ENCODE assay signal across 27 mouse cellular contexts in genomic region chr7:118954968-118955367, GRCm38 (mm10). TPM values are rescaled to one million over a fixed set of nuclear protein-coding genes. Genes with fewer than 3 reads are reported as not detected.
"Had no signal": no experiment of that assay in that cellular context is flagged by ENCODE, and none has a peak within 500 bp of the region (broad histone marks: within the 10 kb centered on the region; RNA-seq: fewer than 3 reads in every experiment).

No protein-coding gene starts in this region.

- H3K27me3 ChIP-seq: embryonic facial prominence, embryonic 12.5 days; embryonic facial prominence, embryonic 13.5 days; embryonic facial prominence, embryonic 15.5 days; forebrain, embryonic 12.5 days; forebrain, embryonic 13.5 days; forebrain, embryonic 15.5 days had no signal

- H3K36me3 ChIP-seq: embryonic facial prominence, embryonic 10.5 days; embryonic facial prominence, embryonic 12.5 days; embryonic facial prominence, embryonic 13.5 days; embryonic facial prominence, embryonic 15.5 days; forebrain, embryonic 10.5 days; forebrain, embryonic 12.5 days; forebrain, embryonic 15.5 days; heart, embryonic 10.5 days had no signal

- H3K4me2 ChIP-seq: embryonic facial prominence, embryonic 12.5 days; embryonic facial prominence, embryonic 13.5 days; embryonic facial prominence, embryonic 15.5 days; forebrain, embryonic 12.5 days; forebrain, embryonic 13.5 days; forebrain, embryonic 15.5 days had no signal

- H3K27ac ChIP-seq: embryonic facial prominence, embryonic 10.5 days; embryonic facial prominence, embryonic 12.5 days; embryonic facial prominence, embryonic 13.5 days; embryonic facial prominence, embryonic 15.5 days; forebrain, embryonic 10.5 days; forebrain, embryonic 12.5 days; forebrain, embryonic 13.5 days; forebrain, embryonic 15.5 days; heart, embryonic 10.5 days had no signal

- H3K4me1 ChIP-seq: embryonic facial prominence, embryonic 10.5 days; embryonic facial prominence, embryonic 12.5 days; embryonic facial prominence, embryonic 13.5 days; forebrain, embryonic 10.5 days; forebrain, embryonic 13.5 days; forebrain, embryonic 15.5 days had no signal

- H3K9ac ChIP-seq: embryonic facial prominence, embryonic 12.5 days; embryonic facial prominence, embryonic 13.5 days; embryonic facial prominence, embryonic 15.5 days; forebrain, embryonic 12.5 days; forebrain, embryonic 13.5 days; forebrain, embryonic 15.5 days; forebrain, postnatal 0 days had no signal

- H3K9me3 ChIP-seq: embryonic facial prominence, embryonic 10.5 days; embryonic facial prominence, embryonic 12.5 days; embryonic facial prominence, embryonic 13.5 days; embryonic facial prominence, embryonic 15.5 days; forebrain, embryonic 10.5 days; forebrain, embryonic 12.5 days; forebrain, embryonic 13.5 days; forebrain, embryonic 15.5 days; heart, embryonic 10.5 days had no signal

- H3K4me3 ChIP-seq: embryonic facial prominence, embryonic 10.5 days; embryonic facial prominence, embryonic 12.5 days; embryonic facial prominence, embryonic 13.5 days; embryonic facial prominence, embryonic 15.5 days; erythroblast, embryonic 14.5 days; forebrain, embryonic 10.5 days; forebrain, embryonic 12.5 days; forebrain, embryonic 13.5 days; forebrain, embryonic 15.5 days; gastrocnemius, adult 2 months; heart, embryonic 10.5 days had no signal

- ATAC-seq: forebrain, embryonic 13.5 days; forebrain, embryonic 14.5 days; forebrain, embryonic 15.5 days; forebrain, embryonic 16.5 days; forebrain, postnatal 0 days had no signal

- DNase-seq: cerebellum, adult 9-10 months; cerebellum, adult 9-11 months; cerebellum, postnatal 10 days; cerebellum, postnatal 14 days; cerebellum, postnatal 25 days; cerebellum, postnatal 36 days; embryo, embryonic 11 days; forebrain, postnatal 0 days; gastrocnemius, adult 2 months; gastrocnemius, postnatal 10 days; gastrocnemius, postnatal 14 days; gastrocnemius, postnatal 25 days; heart, adult 11 months; heart, adult 18-20 months had no signal

RNA-seq across cellular contexts. Expression of gene Gprc5b, which starts 40.0 kb away (rescaled TPM):
- total RNA-seq: granulocyte monocyte progenitor cell, adult 5-6 weeks had no signal
